Mouse (Mus musculus) neural tube, embryonic 15.5 days (tissue): ENCODE measurements at regions not wholly inside any gene's neighbourhood (a gene's known extent, or its start where the extent isn't known, plus 50 kb on each side); places are given as distances from the start of the nearest gene placed in this dataset.

ENCODE experiments used
- ATAC-seq: fragments of 200-750 bp; cut with Nextera tagmentation; 2 replicates; pipeline ENCODE4 v1.8.0; 2017; ENCODE audit warnings: mild to moderate bottlenecking, moderate TSS enrichment, moderate library complexity; ENCODE audit not compliant: low FRiP score
- H3K27ac ChIP-seq: fragments of 300-500 bp; sonication (generic); replicated peaks from 2 replicates; pipeline ENCODE4 v1.5.1; 2015; ENCODE audit warnings: mild to moderate bottlenecking, inconsistent platforms
- H3K27me3 ChIP-seq: fragments of 300-500 bp; sonication (generic); replicated peaks from 2 replicates; pipeline ENCODE4 v1.6.1; 2015; ENCODE audit warnings: inconsistent platforms
- H3K36me3 ChIP-seq: fragments of 300-500 bp; sonication (generic); 2 replicates; pipeline ENCODE4 v1.6.1; 2015; ENCODE audit warnings: inconsistent platforms
- H3K4me1 ChIP-seq: fragments of 300-500 bp; sonication (generic); 2 replicates; pipeline ENCODE4 v1.6.1; 2015; ENCODE audit warnings: inconsistent platforms
- H3K4me2 ChIP-seq: fragments of 300-500 bp; sonication (generic); 2 replicates; pipeline ENCODE4 v1.6.1; 2015; ENCODE audit warnings: inconsistent platforms, mild to moderate bottlenecking, moderate library complexity
- H3K4me3 ChIP-seq: fragments of 300-500 bp; sonication (generic); replicated peaks from 2 replicates; pipeline ENCODE4 v1.5.1; 2015; ENCODE audit warnings: mild to moderate bottlenecking, inconsistent platforms
- H3K9ac ChIP-seq: fragments of 300-500 bp; sonication (generic); replicated peaks from 2 replicates; pipeline ENCODE4 v1.6.1; 2015; ENCODE audit warnings: mild to moderate bottlenecking, inconsistent platforms
- H3K9me3 ChIP-seq: fragments of 300-500 bp; sonication (generic); replicated peaks from 2 replicates; pipeline ENCODE4 v1.6.1; 2016; ENCODE audit warnings: inconsistent platforms
- WGBS: fragments of 180-500 bp; shearing (Covaris S2); methylation state at CpG from one replicate; pipeline ENCODE4 v1.1.7; 2015; ENCODE audit warnings: mixed read lengths; 5-methylcytosine and 5-hydroxymethylcytosine counted together

DNA sequence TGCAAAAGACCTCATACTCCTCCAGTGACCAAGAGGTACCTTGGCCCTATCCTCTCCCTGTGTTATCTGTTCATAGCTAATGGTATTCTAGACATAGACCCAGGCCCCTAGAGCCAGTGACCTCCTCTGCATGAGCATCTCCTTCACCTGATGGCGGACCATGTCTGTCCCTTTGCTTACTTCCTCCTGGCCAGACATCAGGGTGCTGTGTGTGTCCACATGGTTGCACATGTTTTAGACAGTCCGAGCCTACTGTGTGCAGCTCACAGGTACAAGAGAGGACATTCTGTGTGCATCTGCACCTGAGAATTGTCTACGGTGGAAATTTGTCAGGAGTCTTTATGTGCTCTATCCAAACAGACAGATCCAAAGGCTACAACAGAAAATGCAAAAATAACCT, 79.8 kb downstream of the Tex35 start:
- H3K36me3 ChIP-seq: no peaks in the 10 kb centered on the region
- 96% methylated on average over 3 of the region's 3 CpGs for WGBS
- no peak overlapping the region for H3K4me3 ChIP-seq
- ATAC-seq: no peak
- H3K4me1 ChIP-seq: 0 out of 2 replicates have a peak, but pooled peaks cover 3% of the 10 kb centered on the region
- no peak overlapping the region for H3K9ac ChIP-seq
- H3K4me2 ChIP-seq: no peak overlapping the region
- H3K27ac ChIP-seq: no peak overlapping the region
- H3K27me3 ChIP-seq: no peaks in the 10 kb centered on the region
- no peaks in the 10 kb centered on the region for H3K9me3 ChIP-seq

DNA sequence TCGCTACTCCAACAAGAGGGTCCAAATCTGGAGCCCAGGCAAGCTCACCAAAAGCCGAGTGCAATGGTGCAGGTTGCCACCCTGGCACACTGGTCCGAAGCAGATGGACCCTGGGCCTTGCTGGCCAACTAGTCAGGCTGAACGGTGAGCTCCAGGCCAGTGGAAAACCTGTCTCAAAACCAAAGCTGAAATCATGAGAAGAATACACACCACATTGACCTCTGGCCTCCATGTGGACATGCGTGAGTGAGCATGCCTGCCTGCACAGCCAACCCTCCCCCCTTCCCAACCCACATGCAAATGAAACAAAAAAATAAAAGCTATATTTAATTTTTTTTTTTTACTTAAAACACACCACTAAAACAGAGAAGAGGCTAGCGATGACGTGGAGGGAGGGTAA, 80.8 kb downstream of the Tex35 start:
- no peaks in the 10 kb centered on the region for H3K27me3 ChIP-seq
- WGBS: 83% methylated on average over 7 of the region's 7 CpGs
- 0 out of 2 replicates have a peak, but pooled peaks cover 5% of the 10 kb centered on the region for H3K4me1 ChIP-seq
- H3K27ac ChIP-seq: no peak overlapping the region
- H3K4me2 ChIP-seq: no peak overlapping the region
- ATAC-seq: no peak
- no peak overlapping the region for H3K9ac ChIP-seq
- H3K36me3 ChIP-seq: no peaks in the 10 kb centered on the region
- H3K9me3 ChIP-seq: no peaks in the 10 kb centered on the region
- H3K4me3 ChIP-seq: no peak overlapping the region

DNA sequence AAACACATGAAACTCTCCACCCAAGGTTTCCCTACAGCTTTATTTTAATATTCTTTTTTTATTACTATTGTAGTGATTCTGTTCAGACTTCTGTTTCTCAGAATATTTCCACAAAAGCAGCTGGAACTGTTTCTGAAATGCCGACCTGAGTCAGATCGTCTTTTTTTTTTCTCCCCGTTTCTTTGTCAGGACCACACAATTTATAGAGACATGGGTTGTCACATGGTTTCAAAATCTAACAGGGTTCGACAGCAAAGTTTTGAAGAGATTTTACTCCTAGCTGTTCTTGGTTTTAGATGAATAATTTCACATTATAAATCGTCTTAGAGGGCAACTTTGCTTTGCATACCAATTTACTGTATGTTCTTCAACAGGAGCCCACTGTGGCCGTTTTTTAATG, 84.0 kb upstream of the Ralgps2 start:
- Histone ChIP-seq H3K9me3 (no peaks in the 10 kb centered on the region), H3K27me3 (no peaks in the 10 kb centered on the region), H3K36me3 (no peaks in the 10 kb centered on the region), H3K4me3 (no peak overlapping the region), H3K9ac (no peak overlapping the region), H3K27ac (no peak overlapping the region), H3K4me1 (0 out of 2 replicates have a peak, but pooled peaks cover 5% of the 10 kb centered on the region), H3K4me2 (no peak overlapping the region)
- 19% methylated on average over 6 of the region's 6 CpGs for WGBS
- ATAC-seq: no peak

DNA sequence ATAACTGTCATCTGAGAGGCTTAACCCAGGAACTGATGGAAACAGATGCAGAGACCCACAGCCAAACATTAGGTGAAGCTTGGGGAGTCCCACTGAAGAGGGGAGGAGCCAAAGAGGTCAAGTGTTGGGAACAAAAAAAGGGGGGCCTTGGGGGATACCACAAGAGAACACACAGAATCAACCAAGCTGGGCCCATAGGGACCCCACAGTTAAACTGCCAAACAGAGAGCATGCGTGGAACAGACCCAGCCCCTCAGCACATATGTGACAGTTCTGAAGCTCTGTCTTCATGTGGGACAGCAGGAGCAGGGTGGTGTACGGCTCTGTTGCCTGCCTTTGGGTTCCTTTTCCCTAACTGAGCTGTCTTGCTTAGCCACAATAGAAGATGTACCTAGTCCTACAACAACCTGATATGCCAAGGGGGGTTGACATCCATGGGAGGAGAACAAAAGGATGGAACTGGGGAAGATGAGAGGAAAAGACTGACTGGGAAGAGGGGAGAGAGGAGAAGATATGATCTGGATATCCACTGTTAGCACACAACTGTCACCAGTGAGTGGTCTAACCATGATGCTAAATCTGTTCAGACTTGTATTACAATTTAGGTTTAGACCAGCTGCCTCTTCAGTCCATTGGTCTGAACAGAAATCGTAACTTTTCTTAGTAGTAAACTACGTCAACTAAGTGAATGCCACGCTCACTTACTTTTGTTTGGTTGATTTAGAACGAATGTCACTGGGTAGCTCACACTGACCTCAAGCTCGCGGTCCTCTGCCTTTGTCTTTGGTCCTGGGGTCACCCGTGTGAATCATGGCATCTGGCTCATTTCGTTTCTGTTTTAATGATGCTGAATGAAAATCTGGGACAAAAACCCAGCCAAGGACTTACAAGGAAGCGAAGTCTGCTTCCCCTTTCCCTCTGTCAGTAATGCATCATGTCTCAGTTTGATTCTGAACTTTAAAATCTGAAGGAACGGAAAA, 83.3 kb upstream of the Ralgps2 start:
- Histone ChIP-seq H3K9ac (no peak overlapping the region), H3K9me3 (no peaks in the 10 kb centered on the region), H3K4me3 (no peak overlapping the region), H3K4me2 (no peak overlapping the region), H3K27me3 (no peaks in the 10 kb centered on the region), H3K4me1 (0 out of 2 replicates have a peak, but pooled peaks cover 5% of the 10 kb centered on the region), H3K27ac (no peak overlapping the region), H3K36me3 (no peaks in the 10 kb centered on the region)
- 25% methylated on average over 12 of the region's 12 CpGs for WGBS
- no peak for ATAC-seq

DNA sequence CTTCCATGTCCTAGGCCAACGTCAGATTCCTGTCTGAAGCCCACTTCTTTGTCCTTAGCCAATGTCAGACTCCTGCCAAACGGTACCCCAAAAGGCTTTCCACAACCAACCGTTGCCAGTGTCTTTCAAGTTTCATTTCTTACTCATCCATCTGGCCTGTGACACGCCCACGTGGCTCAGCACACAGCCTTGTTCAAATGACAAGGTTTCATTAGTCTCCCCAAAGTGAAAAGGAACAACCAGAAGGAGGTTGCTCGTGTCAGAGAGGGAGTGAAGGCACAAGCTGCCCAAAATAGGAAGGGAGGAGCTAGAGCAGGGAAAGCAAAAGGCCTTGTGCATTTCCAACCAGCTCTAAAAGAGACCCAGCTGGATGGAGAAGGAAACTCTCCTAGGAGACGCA, 80.5 kb upstream of the Ralgps2 start:
- Histone ChIP-seq H3K9ac (no peak overlapping the region), H3K9me3 (no peaks in the 10 kb centered on the region), H3K4me2 (no peak overlapping the region), H3K4me3 (no peak overlapping the region), H3K27ac (no peak overlapping the region), H3K36me3 (no peaks in the 10 kb centered on the region), H3K27me3 (no peaks in the 10 kb centered on the region), H3K4me1 (0 out of 2 replicates have a peak, but pooled peaks cover 5% of the 10 kb centered on the region)
- ATAC-seq: no peak
- 54% methylated on average over 7 of the region's 7 CpGs for WGBS

DNA sequence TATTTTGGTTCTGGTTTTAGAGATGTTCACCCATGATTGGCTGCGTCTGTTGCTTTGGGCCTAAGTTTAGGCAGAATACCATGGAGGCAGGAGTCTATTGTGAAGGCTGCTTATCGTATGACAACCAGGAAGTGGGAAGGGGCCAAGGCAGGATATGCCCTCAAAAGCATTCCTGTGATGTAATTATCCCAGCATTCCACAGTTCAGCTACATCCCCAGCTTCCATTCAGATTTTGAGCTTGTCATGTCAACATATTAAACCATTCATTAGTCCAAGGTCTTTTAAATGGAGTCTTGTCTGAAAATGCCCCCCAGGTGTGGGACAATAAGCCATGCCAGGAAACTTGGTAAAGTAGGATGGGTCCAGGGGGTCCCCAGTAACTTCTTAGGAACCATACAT, 79.3 kb upstream of the Ralgps2 start:
- no peak overlapping the region for H3K9ac ChIP-seq
- H3K4me1 ChIP-seq: 0 out of 2 replicates have a peak, but pooled peaks cover 2% of the 10 kb centered on the region
- no peaks in the 10 kb centered on the region for H3K36me3 ChIP-seq
- H3K4me3 ChIP-seq: no peak overlapping the region
- no peaks in the 10 kb centered on the region for H3K27me3 ChIP-seq
- H3K4me2 ChIP-seq: no peak overlapping the region
- H3K9me3 ChIP-seq: no peaks in the 10 kb centered on the region
- 90% methylated on average over 2 of the region's 2 CpGs for WGBS
- ATAC-seq: no peak
- no peak overlapping the region for H3K27ac ChIP-seq

DNA sequence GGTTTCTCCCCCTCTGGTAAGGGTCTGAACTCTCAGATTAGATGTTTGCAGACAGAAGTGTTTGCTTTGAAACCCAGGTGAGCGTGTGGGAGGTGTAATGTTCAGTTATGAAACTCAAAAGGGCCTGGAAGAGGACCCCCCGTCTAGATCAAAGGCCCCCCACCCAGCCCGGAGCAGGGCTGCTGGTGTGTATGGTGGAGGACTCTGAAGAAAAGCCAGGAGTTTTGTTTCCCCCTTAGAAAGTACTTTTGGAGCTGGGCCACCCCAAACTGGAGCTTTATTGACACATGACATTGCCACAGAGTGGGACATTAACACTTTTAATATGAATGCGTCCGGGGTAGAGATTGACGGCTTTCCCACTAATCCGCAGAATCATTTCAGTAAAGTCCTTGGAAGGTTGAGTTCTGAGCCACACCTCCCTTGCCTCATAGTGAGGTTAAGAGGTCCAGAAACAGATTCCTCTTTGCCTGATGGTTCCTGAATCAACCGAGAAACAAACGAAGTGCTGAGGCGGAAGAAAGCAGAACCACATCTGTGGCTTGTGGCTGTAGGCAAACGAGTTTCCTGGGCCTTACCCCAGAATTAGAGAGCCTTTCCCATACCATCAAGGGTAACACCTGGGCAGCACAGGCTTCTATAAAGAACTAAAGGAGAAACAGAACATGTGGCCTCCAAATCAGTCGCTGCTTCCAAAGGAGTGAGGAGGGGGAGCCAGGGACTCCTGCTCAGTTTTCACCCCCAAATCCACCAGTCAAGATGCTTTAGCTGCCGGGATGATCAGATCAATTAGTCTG, 78.0 kb upstream of the Ralgps2 start:
- H3K4me2 ChIP-seq: no peak overlapping the region
- H3K27me3 ChIP-seq: no peaks in the 10 kb centered on the region
- WGBS: 81% methylated on average over 13 of the region's 13 CpGs
- no peaks in the 10 kb centered on the region for H3K36me3 ChIP-seq
- H3K9me3 ChIP-seq: no peaks in the 10 kb centered on the region
- no peak overlapping the region for H3K27ac ChIP-seq
- H3K9ac ChIP-seq: no peak overlapping the region
- H3K4me3 ChIP-seq: no peak overlapping the region
- ATAC-seq: no peak
- H3K4me1 ChIP-seq: no peaks in the 10 kb centered on the region

DNA sequence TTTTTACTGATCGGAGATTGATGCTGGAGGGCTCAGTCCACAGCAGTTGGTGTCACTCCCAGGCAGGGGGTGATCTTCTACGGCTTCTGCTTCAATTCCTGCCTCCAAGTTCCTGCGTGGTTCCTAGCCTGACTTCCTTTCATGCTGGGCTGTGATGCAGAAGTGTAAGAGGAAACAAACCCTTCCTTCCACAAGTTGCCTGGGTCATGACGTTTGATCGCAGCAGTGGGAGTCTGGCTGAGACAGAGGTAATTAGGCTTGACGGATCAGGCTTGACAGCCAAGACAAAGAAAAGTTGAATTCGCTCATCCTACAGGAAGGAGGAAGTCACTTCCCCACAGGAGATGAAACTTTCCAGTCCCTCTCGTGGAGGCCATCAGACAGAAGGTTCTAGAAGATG, 77.2 kb upstream of the Ralgps2 start:
- WGBS: 42% methylated on average over 8 of the region's 8 CpGs
- H3K27me3 ChIP-seq: no peaks in the 10 kb centered on the region
- H3K4me1 ChIP-seq: no peaks in the 10 kb centered on the region
- H3K27ac ChIP-seq: no peak overlapping the region
- H3K36me3 ChIP-seq: no peaks in the 10 kb centered on the region
- no peak overlapping the region for H3K9ac ChIP-seq
- H3K4me2 ChIP-seq: no peak overlapping the region
- no peak for ATAC-seq
- H3K9me3 ChIP-seq: no peaks in the 10 kb centered on the region
- no peak overlapping the region for H3K4me3 ChIP-seq

DNA sequence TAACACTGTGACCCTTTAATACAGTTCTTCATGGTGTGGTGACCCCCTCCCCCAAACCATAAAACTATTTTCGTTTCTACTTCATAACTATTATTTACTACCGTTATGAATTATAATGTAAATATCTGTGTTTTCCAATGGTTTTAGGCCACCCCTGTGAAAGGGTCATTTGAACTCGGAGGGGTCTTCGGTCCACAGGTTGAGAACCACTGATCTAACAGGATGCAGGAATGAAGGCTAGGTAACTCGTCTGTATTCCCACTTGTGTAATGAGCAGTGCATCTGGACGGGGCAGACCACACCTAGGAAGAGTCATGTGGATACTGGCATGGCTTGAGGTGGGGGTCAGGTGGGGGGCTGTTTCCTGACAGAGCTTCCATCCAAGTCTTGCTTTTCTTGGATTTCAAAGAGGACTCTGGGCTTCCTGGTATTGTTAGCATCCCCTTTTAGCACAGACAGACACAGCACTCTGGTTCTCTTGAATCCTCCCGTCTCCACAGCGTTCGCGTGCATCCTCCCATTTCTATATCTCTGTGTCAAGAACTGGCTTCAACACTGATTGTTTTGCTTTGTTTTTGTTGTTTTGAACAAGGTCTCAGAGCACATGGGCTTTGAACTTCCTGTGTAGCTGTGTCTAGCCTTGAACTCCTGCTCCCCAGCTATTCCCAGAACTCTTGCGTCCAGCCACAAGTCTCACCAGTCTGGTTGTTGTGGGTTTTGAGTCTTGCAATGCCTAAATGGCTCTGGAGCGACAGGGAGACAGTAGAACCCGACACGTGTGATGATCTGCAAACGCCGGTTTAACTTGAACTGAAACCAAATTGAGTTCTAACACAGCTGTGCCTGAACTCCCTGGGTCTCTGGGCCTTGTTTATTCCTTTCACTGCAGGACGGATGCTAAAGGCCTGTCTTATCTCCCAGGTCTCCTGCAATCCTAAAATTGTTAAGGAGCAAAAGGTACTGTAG, 75.4 kb upstream of the Ralgps2 start:
- Histone ChIP-seq H3K4me2 (no peak overlapping the region), H3K4me3 (no peak overlapping the region), H3K27ac (no peak overlapping the region), H3K9me3 (no peaks in the 10 kb centered on the region), H3K4me1 (no peaks in the 10 kb centered on the region), H3K27me3 (no peaks in the 10 kb centered on the region), H3K36me3 (no peaks in the 10 kb centered on the region), H3K9ac (no peak overlapping the region)
- 87% methylated on average over 17 of the region's 17 CpGs for WGBS
- ATAC-seq: no peak

DNA sequence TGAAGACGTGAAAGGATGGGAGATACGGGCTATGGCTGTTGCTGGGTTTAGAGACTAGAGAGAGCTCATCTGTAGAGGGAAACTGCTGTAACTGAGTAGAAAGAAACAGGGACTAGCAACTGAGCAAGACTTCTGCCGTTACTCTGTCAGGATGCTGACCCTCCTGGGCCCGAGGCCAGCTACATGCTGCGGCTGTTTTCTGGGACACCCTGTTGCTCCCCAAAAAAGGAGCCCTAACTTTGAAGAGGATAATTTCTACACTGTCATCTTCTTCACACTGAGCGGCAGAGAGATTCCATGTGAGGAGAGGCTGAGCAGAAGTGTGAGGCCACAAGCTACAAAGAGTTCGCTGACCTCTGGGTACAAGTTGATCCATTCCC, 74.2 kb upstream of the Ralgps2 start:
- no peak for ATAC-seq

More for the DNA sequence above, 74.2 kb upstream of the Ralgps2 start:
- H3K4me1 ChIP-seq: no peaks in the 10 kb centered on the region
- H3K4me3 ChIP-seq: no peak overlapping the region
- H3K27ac ChIP-seq: no peak overlapping the region
- 82% methylated on average over 7 of the region's 7 CpGs for WGBS
- no peaks in the 10 kb centered on the region for H3K36me3 ChIP-seq
- no peaks in the 10 kb centered on the region for H3K27me3 ChIP-seq
- no peak overlapping the region for H3K9ac ChIP-seq
- H3K9me3 ChIP-seq: no peaks in the 10 kb centered on the region
- H3K4me2 ChIP-seq: no peak overlapping the region
